Mouse (Mus musculus) embryonic facial prominence, embryonic 12.5 days (tissue): ENCODE results near the gene Irf1. TPM values are rescaled to one million over a fixed set of nuclear protein-coding genes. Genes with fewer than 3 reads are reported as not detected.

Experiments used
- ATAC-seq: fragments of 200-750 bp; cut with Nextera tagmentation; 2 replicates; pipeline ENCODE4 v1.8.0; 2017; ENCODE audit not compliant: insufficient number of reproducible peaks, insufficient read depth, low FRiP score, low TSS enrichment
- H3K27ac ChIP-seq: fragments of 300-500 bp; sonication (generic); 2 replicates; pipeline ENCODE4 v1.5.1; 2016; ENCODE audit warnings: mild to moderate bottlenecking
- H3K27me3 ChIP-seq: fragments of 300-500 bp; sonication (generic); 2 replicates; pipeline ENCODE4 v1.6.1; 2016; ENCODE audit warnings: mild to moderate bottlenecking, moderate library complexity
- H3K36me3 ChIP-seq: fragments of 300-500 bp; sonication (generic); 2 replicates; pipeline ENCODE4 v1.6.1; 2016; ENCODE audit warnings: mild to moderate bottlenecking
- H3K4me1 ChIP-seq: fragments of 300-500 bp; sonication (generic); 2 replicates; pipeline ENCODE4 v1.6.1; 2016
- H3K4me2 ChIP-seq: fragments of 300-500 bp; sonication (generic); replicated peaks from 2 replicates; pipeline ENCODE4 v1.6.1; 2016; ENCODE audit warnings: mild to moderate bottlenecking, moderate library complexity
- H3K4me3 ChIP-seq: fragments of 300-500 bp; sonication (generic); 2 replicates; pipeline ENCODE4 v1.5.1; 2016; ENCODE audit warnings: mild to moderate bottlenecking
- H3K9ac ChIP-seq: fragments of 300-500 bp; sonication (generic); 2 replicates; pipeline ENCODE4 v1.6.1; 2016; ENCODE audit warnings: mild to moderate bottlenecking, moderate library complexity
- H3K9me3 ChIP-seq: fragments of 300-500 bp; sonication (generic); 2 replicates; pipeline ENCODE4 v1.6.1; 2016; ENCODE audit warnings: mild to moderate bottlenecking, moderate library complexity
- WGBS: fragments of 180-500 bp; shearing (Covaris S2); methylation state at CpG from one replicate; pipeline ENCODE4 v1.1.7; 2016; 5-methylcytosine and 5-hydroxymethylcytosine counted together
- microRNA-seq: library from miRNA; unstranded; fragments of <30 nt; microRNA quantifications from one replicate; pipeline ENCODE4, GENCODE M21; 2017
- polyA plus RNA-seq: library from polyadenylated mRNA; unstranded; fragments of >200 nt; fragmentation: Nextera tagmentation; extraction: Ambion mirVana; gene quantifications from 2 replicates; pipeline ENCODE4 v1.2.1, GENCODE M21; 2016

Irf1 gene
- polyA plus RNA-seq, 1 experiment from 2014 or later, result 10.2 TPM

- Histone ChIP-seq H3K27ac (no peak overlapping the region), H3K27me3 (no peaks in the 10 kb centered on the region), H3K4me3 (no peak overlapping the region), H3K4me1 (no peaks in the 10 kb centered on the region), H3K9me3 (no peaks in the 10 kb centered on the region), H3K4me2 (no peak overlapping the region), H3K9ac (no peak overlapping the region), H3K36me3 (no peaks in the 10 kb centered on the region)
- ATAC-seq, result no peak
- 87% methylated on average over 6 of the region's 6 CpGs for WGBS
Measured at GRCm38 (mm10) chr11:53819511-53819910, 49.7 kb downstream of the Irf1 start.

DNA sequence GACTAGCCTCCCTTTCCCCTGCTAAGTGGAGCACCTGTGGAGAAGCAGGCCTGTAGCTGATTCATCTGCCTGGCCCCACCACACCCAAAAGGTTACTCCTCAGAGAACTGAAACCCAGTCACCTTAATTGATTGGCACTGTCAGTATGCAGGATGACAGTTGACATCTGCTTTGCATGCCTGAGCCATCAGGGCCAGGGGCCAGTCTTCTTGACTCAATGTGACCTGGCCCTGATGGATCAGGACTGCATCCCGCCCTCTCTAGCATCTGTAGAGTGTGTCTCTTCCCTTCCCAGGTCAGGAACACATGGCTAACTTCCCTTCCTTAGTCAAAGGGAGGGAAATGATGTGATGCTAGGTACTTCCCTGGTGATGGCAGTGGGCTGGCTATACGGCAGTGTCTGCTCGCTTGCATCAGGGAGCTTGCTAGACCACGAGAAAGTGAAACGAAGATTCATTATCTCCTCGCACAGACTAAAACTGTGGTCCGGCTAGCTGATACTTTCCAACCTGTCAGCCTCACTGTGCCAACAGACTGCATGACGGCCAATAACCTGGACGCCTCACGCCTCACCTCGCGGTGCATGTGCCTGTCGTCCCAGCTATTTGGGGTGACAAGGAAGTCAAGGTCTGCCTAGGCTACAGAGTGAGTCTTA, 50.8 kb downstream of the Irf1 start:
- Histone ChIP-seq H3K4me3 (no peak overlapping the region), H3K9ac (no peak overlapping the region), H3K27me3 (no peaks in the 10 kb centered on the region), H3K4me2 (no peak overlapping the region), H3K36me3 (no peaks in the 10 kb centered on the region), H3K27ac (no peak overlapping the region), H3K9me3 (no peaks in the 10 kb centered on the region), H3K4me1 (no peaks in the 10 kb centered on the region)
- no peak for ATAC-seq
- 87% methylated on average over 13 of the region's 13 CpGs for WGBS

DNA sequence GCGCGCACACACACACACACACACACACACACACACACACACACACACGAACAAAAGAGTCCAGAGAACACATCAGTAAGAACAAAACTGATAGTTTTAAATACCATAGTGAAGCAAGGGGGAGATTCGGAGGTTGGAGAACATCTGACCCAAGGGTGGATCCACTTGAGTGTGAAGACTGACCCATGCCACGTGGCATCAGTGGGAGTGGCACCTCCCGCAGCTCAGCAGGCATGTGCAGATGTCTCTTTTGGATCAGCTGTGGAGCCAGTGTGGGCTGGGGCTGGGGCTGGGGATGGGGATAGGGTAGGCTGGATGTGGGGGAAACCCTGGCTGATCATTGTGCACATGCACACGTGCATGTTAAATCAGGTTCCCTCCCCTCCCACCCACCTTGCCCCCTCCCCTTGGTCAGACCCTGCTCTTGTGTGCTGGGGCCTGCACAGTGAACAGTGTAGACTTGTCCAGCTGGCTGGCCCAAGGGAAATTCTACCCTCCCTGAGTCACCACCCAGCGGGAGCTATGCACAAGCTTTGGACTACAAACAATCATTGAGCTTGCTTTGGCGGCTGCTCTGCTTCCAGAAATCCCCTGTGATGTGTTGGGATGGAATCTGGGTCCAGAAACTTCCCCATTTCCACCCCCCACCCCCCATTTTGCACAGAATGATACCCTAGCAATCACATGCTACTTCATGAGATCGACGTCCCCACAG, 51.6 kb downstream of the Irf1 start:
- Histone ChIP-seq H3K4me3 (no peak overlapping the region), H3K27ac (no peak overlapping the region), H3K36me3 (no peaks in the 10 kb centered on the region), H3K9me3 (no peaks in the 10 kb centered on the region), H3K4me1 (no peaks in the 10 kb centered on the region), H3K4me2 (no peak overlapping the region), H3K27me3 (no peaks in the 10 kb centered on the region), H3K9ac (no peak overlapping the region)
- ATAC-seq, result no peak
- 83% methylated on average over 11 of the region's 11 CpGs for WGBS

DNA sequence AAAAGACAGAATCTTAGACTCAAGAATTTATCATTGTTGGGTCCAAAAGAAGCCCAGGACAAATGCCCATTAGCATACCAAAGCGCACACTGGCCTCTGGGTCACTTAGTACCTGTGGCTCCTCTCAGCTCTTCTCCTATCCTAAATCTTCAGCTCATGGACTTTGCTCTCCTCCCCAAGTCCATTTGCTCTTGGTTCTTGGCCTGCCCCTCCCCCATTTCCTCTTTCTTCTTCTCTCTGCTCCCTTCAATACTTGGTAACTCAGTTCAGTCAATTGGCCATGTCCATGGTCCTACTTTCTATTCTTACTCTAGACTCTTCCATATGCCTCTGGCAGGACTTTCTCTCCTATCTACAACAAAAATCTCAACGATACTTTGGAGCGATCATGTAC, 52.1 kb downstream of the Irf1 start:
- Histone ChIP-seq H3K4me3 (no peak overlapping the region), H3K27me3 (no peaks in the 10 kb centered on the region), H3K4me1 (no peaks in the 10 kb centered on the region), H3K4me2 (no peak overlapping the region), H3K27ac (no peak overlapping the region), H3K36me3 (no peaks in the 10 kb centered on the region), H3K9me3 (no peaks in the 10 kb centered on the region), H3K9ac (no peak overlapping the region)
- no peak for ATAC-seq
- WGBS, result 94% methylated on average over 3 of the region's 3 CpGs

DNA sequence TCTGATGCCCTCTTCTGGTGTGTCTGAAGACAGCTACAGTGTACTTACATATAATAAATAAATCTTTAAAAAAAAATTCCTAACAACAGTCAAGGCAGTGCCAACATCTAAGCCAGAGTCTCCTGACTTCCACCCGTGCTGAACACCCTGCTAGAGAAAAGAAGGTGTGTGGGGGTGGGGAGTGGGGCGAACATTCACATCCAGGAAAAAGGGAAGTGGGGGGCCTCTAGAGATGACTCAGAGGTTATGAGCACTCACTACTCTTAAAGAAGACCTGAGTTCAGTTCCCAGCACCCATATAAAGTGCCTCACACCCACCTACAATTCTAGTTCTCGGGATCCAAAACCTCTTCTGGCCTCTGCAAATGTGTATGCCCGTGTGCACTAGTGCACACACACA, 55.6 kb downstream of the Irf1 start:
- ATAC-seq, result no peak
- no peak overlapping the region for H3K4me3 ChIP-seq
- no peaks in the 10 kb centered on the region for H3K27me3 ChIP-seq
- 92% methylated on average over 4 of the region's 4 CpGs for WGBS
- peaks cover 3% of the 10 kb centered on the region; the same call in 1 of the 2 replicates for H3K9me3 ChIP-seq
- no peaks in the 10 kb centered on the region for H3K36me3 ChIP-seq
- H3K4me1 ChIP-seq, result no peaks in the 10 kb centered on the region
- no peak overlapping the region for H3K9ac ChIP-seq
- no peak overlapping the region for H3K4me2 ChIP-seq
- no peak overlapping the region for H3K27ac ChIP-seq

Small RNAs within 50 kb of the gene (microRNA-seq; reads per million reads assigned to microRNA genes)
- not detected for gene Mir7671

Other genes with a start within 250 kb of the Irf1 start
- gene Kif3a, start 202.6 kb upstream of the Irf1 start, polyA plus RNA-seq, result 101 and 112 TPM in 2 replicates
- gene Il4, start 151.3 kb upstream of the Irf1 start, polyA plus RNA-seq, result 1.2 and 2.3 TPM in 2 replicates
- gene Il13, start 135.3 kb upstream of the Irf1 start, polyA plus RNA-seq, result not detected in 2 replicates
- 25.3 and 30.9 TPM in 2 replicates for gene Rad50, start 62.7 kb upstream of the Irf1 start, polyA plus RNA-seq
- not detected in 2 replicates for gene Il5, start 49.2 kb upstream of the Irf1 start, polyA plus RNA-seq
- not detected in 2 replicates for gene Gm17334, start 3.2 kb downstream of the Irf1 start, polyA plus RNA-seq
- 0.28 and 0.74 TPM in 2 replicates for gene Gm12216, start 89.2 kb downstream of the Irf1 start, polyA plus RNA-seq
- 9.0 and 10.5 TPM in 2 replicates for gene Slc22a5, start 121.6 kb downstream of the Irf1 start, polyA plus RNA-seq
- 4.9 and 6.1 TPM in 2 replicates for gene Slc22a21, start 210.3 kb downstream of the Irf1 start, polyA plus RNA-seq